Mouse (Mus musculus) gastrocnemius, postnatal 4 days (tissue): ENCODE measurements at regions not wholly inside any gene's neighbourhood (a gene's known extent, or its start where the extent isn't known, plus 50 kb on each side); places are given as distances from the start of the nearest gene placed in this dataset.

ENCODE experiments used
- DNase-seq, 2 experiments: peaks; one replicate each; pipeline ENCODE4 v3.0.0; 2021 to 2022; ENCODE audit warnings: low spot score in 2 of 2, mixed read lengths in 2 of 2

GRCm38 (mm10) chrX:150709416-150709815 is 52.0 kb upstream of the Tro start:
- peak in 1 of 2 experiments; percentile 22 for DNase-seq
